Mouse (Mus musculus) left cerebral cortex, adult 11 months (tissue): Measurements from ENCODE around the gene Olfr338.
"Not testable (repeated sequence)": the region's sequence is repeated elsewhere in the genome, so short reads cannot be mapped to it uniquely, and the experiment has no call there.

Experiments used
- DNase-seq: peaks from one replicate; pipeline ENCODE4 v3.0.0; 2022; ENCODE audit warnings: low spot score

Olfr338 gene

GRCm38 (mm10) chr2:36373219-36373618 is at the start of gene Olfr338:
Gene Olfr338 (plus strand): TSS chr2:36373519.
- no peak for DNase-seq

- DNase-seq: not testable (repeated sequence)
These were observed 41.9 kb downstream of the Olfr338 start for GRCm38 (mm10) chr2:36415174-36415573.

GRCm38 (mm10) chr2:36415591-36415990 is 42.3 kb downstream of the Olfr338 start:
- DNase-seq: not testable (repeated sequence)

DNA sequence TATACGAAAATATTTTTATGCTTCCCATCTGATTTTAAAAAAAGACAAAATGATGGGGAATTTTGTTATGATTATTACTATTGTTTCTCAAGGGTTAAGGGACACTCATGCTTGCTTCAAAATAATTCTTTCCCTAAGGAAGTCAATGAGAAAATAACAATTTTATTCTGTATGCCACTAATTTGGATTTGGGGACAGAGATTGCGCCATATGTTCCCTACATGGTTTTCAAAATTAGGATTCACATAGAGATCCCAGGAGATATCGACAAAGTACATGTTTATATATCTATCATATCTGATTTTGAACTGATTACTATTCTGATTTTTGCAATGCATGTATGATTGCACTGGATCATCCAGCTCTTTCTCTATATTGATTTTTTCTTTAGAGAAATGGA is 45.3 kb downstream of the Olfr338 start, which contains the start of gene Olfr339:
TSS of gene Olfr339 (plus strand) at position 301 of the 400 bp plus-strand sequence.
- DNase-seq: no peak
